Mouse (Mus musculus) heart, adult 11 months (tissue): ENCODE data around the gene Ucn3.

Experiments used
- DNase-seq: peaks from one replicate; pipeline ENCODE4 v3.0.0; 2022

The Ucn3 gene

DNA sequence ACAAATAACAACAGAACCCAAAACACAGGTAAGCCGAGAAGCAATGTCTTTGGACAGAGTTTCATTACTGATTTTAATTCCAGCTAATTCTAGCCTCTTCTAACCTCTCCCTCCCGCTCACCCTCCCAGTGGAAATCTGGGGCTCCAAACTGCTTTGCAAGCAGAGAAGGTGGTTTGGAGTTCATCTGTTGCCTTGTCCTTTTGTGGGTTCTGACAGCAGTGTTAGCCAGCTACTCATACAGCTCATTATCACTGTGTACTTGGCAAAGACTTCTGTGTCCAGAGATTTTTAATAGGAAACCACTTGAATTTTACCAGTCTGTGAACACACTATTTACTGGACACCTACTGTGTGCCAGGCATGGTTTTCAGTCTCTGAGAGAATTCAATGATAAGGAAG is at the start of gene Ucn3:
Gene Ucn3 (minus strand): TSS at position 101 of the 400 bp plus-strand sequence.
- DNase-seq: no peak

DNA sequence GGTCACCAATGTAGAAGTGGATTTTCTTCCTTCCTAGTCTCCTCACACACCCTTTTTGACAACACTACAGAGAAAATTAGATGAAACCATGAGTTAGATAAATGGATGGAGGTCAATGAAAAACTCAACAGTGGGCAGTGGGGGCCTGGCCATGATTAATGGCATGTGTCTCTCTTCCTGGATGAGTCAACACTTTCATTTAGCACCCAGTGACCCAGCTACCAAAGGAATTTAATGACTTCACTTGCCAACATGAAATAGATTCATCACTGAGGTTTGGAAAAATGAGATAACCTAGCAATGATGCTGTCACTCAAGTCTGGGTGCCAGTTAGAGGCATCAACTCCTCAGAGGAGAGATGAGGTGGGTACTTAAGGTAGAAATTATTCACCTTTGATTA is 46.9 kb upstream of the Ucn3 start:
- no peak for DNase-seq

- no peak for DNase-seq
These were observed 23.7 kb upstream of the Ucn3 start for GRCm38 (mm10) chr13:3968849-3969248.

DNA sequence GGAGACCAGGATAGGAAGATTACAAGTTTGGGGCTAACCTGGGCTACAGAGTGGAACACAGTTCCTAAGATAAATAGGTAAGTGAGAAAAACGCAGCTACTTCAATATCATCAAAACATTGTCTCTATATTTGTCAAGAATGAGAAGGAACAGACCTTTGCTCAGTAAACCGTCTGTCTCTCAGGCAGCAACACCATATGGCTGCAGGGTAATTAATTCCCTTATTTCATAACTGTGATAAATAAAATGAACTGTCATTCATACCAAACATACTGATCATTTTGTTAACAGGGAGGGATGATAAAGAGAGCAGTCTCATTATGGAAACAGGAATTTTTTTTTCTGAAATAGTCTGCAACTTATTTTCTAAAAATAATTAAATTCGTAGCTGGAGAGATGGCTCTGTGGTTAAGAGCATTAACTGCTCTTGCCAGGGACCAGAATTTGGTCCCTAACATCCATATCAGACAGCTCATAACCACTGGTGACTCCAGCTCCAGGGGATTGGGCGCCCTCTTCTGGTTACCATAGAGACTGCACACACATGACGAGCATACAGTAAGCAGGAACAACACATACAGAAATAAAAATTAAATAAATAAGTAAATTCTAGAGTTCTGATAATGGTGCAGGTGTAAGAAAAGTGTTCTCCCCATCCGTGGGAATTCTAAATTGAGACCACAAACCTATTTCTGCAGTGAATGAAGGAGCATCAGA is 6.2 kb upstream of the Ucn3 start:
- DNase-seq: no peak

- no peak for DNase-seq
These were observed 4.3 kb upstream of the Ucn3 start for GRCm38 (mm10) chr13:3949477-3949876.

DNA sequence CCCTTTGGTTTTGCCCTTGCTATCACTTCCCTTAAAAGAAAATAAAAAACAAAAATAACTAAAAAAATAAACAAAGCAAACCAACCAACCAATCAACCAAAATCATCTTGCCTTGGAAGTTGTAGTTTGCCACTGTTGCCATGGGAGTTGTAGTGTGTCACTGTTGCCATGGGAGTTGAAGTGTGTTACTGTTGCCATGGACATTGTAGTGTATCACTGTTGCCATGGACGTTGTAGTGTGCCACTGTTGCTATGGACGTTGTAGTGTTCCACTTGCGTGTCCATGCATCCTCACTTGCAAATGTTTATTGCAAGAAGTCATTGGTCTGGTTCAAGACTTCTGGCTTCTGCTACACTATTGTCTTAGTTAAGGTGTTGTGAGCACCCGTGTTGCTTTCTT is 2.1 kb upstream of the Ucn3 start:
- DNase-seq: no peak

DNA sequence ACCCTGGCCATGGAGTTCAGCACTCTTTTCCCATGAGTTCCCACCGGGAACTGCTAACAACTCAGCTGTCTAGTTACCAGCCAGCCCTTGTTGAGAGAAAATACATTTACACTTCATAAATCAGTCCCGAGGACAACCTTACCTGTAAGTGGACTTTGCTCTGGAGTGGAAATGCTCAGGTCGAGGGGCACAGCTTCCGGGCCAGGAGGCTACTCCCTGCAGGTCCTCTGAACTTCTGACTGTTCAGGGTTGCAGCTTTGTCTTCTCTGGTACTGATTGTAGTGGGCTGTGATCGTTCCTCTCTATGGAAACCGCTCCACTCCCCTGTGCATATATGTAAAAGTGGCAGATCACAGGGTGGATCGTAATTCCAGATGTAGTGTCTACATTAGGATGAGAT is 450 bp downstream of the Ucn3 start:
- no peak for DNase-seq

GRCm38 (mm10) chr13:3926046-3926445 is 19.1 kb downstream of the Ucn3 start:
- DNase-seq: no peak

GRCm38 (mm10) chr13:3925632-3926031 is 19.5 kb downstream of the Ucn3 start:
- DNase-seq: no peak

GRCm38 (mm10) chr13:3924483-3924882 is 20.7 kb downstream of the Ucn3 start:
- DNase-seq: no peak

- peak; percentile 98 for DNase-seq
These were observed 27.4 kb downstream of the Ucn3 start, which contains the start of the genes Net1 and Tubal3 for GRCm38 (mm10) chr13:3917571-3918311. Gene Net1, minus strand, starts transcription at chr13:3918220. Gene Tubal3, plus strand, starts transcription at chr13:3918274.

- no peak for DNase-seq
These were observed 31.6 kb downstream of the Ucn3 start for GRCm38 (mm10) chr13:3913504-3913903.

- no peak for DNase-seq
These were observed 34.8 kb downstream of the Ucn3 start for GRCm38 (mm10) chr13:3910356-3910755.

DNA sequence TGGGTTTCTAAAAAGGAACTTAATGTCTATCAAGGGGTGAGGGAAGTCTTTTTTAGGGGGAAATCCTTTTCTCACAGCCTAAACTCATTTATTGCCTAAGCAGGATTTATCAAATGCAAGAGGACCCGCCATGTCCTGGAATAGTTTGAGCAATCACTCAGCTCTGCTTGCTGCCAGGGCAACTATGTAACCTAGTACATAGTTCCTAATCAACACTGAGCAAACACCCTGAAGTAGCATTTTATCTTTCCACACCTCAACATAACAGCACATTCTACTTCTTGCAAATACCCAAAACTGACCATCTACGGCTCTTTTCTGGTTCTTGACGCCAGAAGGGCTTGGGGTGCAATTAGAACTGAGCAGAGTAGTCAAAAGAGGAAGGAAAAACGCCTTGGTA is 36.9 kb downstream of the Ucn3 start:
- DNase-seq: no peak

DNA sequence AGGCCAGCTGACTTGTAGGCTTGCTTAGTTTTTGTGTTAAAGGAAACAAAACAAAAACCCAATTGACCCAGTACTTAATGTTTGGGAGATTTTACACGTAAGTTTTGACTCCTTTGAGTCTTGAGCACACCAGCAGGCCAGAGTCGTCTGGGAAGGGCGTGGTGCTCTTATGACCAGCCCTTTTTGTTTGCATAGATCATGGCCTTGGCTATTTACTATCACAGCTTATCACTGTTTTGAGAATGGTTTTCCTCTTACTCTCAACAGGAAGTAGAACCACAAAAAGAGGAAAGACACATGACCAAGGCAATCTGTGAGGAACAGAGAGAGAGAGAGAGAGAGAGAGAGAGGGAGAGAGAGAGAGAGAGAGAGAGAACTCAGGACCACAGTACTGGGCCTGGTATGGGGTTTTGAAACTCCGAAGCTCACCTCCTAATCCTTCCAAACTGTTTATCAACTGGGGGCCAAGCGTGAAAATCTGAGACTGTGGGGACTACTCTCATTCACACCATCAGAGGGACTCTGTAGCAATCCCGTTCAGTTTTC is 37.9 kb downstream of the Ucn3 start:
- no peak for DNase-seq

DNA sequence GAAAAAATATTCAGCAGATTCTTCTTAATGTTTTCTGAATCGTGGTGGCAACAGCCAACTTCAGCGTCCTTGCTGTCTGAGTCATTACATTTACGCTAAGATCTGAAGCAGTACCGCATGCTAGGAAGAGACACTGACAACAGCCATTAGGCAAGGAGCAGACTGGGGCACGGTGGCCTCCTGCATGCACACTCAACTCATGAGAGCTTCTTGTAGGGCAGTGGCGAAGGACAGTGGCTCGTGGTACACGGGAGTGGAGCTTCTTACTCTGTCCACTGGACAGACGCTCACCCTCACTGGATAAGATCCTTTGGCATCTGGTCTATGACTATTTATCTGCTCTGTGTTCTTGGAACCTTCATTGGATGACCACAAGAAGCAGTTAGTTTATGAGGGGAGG is 45.8 kb downstream of the Ucn3 start:
- peak; percentile 81 for DNase-seq

GRCm38 (mm10) chr13:3898202-3898601 is 46.9 kb downstream of the Ucn3 start:
- DNase-seq: peak; percentile 69

DNA sequence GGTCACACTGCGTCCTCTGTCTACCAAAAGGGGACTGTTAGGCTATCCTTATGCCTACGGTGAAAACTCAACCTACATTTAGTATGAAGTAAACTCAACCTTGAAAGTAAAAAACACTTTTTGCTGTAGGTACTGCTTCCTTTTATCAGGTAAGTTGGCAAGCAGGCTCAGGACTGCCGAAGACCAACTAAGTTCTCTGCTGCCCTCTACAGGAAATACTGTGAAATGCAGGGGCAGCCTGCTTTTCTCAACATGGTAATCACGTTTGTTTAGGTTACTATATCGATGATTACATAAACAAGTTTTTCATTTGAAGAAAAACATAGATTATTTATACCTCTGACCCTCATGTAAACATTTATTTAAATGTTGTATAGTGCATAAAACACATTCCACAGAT is 48.2 kb downstream of the Ucn3 start:
- peak; percentile 92 for DNase-seq

- peak; percentile 70 for DNase-seq
These were observed 49.1 kb downstream of the Ucn3 start for GRCm38 (mm10) chr13:3896032-3896431.

DNA sequence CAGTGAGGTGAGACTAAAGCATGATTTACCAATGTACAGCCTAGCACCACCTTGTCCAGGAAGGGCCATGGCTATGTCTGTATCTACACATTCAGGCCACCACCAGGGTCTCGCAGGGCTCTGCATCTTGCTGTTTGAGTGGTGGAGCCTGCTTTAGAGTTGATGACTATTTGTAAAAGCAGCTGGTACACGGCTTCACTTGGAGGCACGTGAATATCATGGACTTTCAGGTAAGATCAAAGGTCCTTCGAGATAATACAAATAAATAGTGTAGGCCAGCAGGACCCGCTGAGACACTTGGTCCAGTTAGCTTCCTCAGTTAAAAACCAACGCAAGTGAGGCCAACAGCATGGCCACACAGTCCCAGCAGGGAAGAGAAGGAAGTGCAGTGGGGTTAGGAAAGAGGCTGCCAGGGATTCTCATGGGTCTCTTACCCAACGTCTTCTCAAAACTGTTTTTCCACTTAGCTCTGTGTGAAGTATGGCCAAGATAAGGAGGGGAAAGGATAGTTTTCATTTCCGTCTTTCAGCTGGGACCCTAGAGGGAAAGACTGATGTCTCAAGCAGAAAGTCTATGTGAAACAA is 49.7 kb downstream of the Ucn3 start:
- peak; percentile 78 for DNase-seq

DNA sequence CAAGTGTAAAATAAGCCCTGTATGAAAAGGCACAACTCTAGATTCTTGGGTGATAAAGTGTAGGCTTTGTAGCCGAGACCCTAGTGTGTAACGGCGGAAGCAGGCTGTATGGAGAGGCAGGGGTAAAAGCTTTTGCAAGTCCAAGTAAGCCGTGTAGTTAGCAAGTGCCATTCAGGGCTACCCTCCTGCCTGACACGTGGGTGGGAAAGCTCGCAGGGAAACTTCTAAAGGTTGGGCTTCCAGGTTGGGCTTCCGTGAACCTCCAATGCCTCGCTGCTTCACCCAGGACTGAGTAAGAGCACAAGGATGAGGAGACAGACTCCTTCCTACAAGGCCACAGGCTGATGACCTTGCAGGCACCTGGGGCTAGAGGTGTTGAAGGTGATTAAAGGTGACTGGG is 50.6 kb downstream of the Ucn3 start:
- DNase-seq: peak; percentile 86

- DNase-seq: peak; percentile 99
These were observed 51.9 kb downstream of the Ucn3 start for GRCm38 (mm10) chr13:3893126-3893734.

DNA sequence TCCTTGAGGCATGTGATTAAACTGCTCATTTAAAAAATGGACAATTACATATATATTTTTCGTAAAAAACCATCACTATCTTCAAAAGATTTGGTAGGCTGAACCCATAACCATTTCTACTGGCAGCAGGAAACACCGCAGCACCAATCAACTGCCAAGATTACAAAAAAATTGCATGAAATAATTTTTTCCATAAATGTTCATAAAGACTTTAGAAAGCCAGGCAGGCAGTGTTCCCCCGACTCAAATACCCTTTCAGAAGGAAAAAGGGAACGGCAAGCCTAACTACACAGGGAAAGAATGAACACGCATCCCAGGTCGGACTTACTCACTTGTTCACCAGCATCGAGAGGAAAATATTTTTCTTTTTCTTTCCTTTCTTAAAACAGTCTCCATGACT is 52.5 kb downstream of the Ucn3 start:
- peak; percentile 72 for DNase-seq
